Mouse (Mus musculus) neural tube, embryonic 15.5 days (tissue): ENCODE results near the gene Aasdhppt. TPM values are rescaled to one million over a fixed set of nuclear protein-coding genes. Genes with fewer than 3 reads are reported as not detected.

ENCODE experiments used
- ATAC-seq: fragments of 200-750 bp; cut with Nextera tagmentation; 2 replicates; pipeline ENCODE4 v1.8.0; 2017; ENCODE audit warnings: mild to moderate bottlenecking, moderate TSS enrichment, moderate library complexity; ENCODE audit not compliant: low FRiP score
- H3K27ac ChIP-seq: fragments of 300-500 bp; sonication (generic); replicated peaks from 2 replicates; pipeline ENCODE4 v1.5.1; 2015; ENCODE audit warnings: mild to moderate bottlenecking, inconsistent platforms
- H3K27me3 ChIP-seq: fragments of 300-500 bp; sonication (generic); replicated peaks from 2 replicates; pipeline ENCODE4 v1.6.1; 2015; ENCODE audit warnings: inconsistent platforms
- H3K36me3 ChIP-seq: fragments of 300-500 bp; sonication (generic); 2 replicates; pipeline ENCODE4 v1.6.1; 2015; ENCODE audit warnings: inconsistent platforms
- H3K4me1 ChIP-seq: fragments of 300-500 bp; sonication (generic); 2 replicates; pipeline ENCODE4 v1.6.1; 2015; ENCODE audit warnings: inconsistent platforms
- H3K4me2 ChIP-seq: fragments of 300-500 bp; sonication (generic); 2 replicates; pipeline ENCODE4 v1.6.1; 2015; ENCODE audit warnings: inconsistent platforms, mild to moderate bottlenecking, moderate library complexity
- H3K4me3 ChIP-seq: fragments of 300-500 bp; sonication (generic); replicated peaks from 2 replicates; pipeline ENCODE4 v1.5.1; 2015; ENCODE audit warnings: mild to moderate bottlenecking, inconsistent platforms
- H3K9ac ChIP-seq: fragments of 300-500 bp; sonication (generic); replicated peaks from 2 replicates; pipeline ENCODE4 v1.6.1; 2015; ENCODE audit warnings: mild to moderate bottlenecking, inconsistent platforms
- H3K9me3 ChIP-seq: fragments of 300-500 bp; sonication (generic); replicated peaks from 2 replicates; pipeline ENCODE4 v1.6.1; 2016; ENCODE audit warnings: inconsistent platforms
- WGBS: fragments of 180-500 bp; shearing (Covaris S2); methylation state at CpG from one replicate; pipeline ENCODE4 v1.1.7; 2015; ENCODE audit warnings: mixed read lengths; 5-methylcytosine and 5-hydroxymethylcytosine counted together
- polyA plus RNA-seq: library from polyadenylated mRNA; unstranded; fragments of >200 nt; fragmentation: Nextera tagmentation; extraction: Ambion mirVana; gene quantifications from 2 replicates; pipeline ENCODE4 v1.2.1, GENCODE M21; 2015

The Aasdhppt gene
- polyA plus RNA-seq: 33.3 and 33.5 TPM in 2 replicates

DNA sequence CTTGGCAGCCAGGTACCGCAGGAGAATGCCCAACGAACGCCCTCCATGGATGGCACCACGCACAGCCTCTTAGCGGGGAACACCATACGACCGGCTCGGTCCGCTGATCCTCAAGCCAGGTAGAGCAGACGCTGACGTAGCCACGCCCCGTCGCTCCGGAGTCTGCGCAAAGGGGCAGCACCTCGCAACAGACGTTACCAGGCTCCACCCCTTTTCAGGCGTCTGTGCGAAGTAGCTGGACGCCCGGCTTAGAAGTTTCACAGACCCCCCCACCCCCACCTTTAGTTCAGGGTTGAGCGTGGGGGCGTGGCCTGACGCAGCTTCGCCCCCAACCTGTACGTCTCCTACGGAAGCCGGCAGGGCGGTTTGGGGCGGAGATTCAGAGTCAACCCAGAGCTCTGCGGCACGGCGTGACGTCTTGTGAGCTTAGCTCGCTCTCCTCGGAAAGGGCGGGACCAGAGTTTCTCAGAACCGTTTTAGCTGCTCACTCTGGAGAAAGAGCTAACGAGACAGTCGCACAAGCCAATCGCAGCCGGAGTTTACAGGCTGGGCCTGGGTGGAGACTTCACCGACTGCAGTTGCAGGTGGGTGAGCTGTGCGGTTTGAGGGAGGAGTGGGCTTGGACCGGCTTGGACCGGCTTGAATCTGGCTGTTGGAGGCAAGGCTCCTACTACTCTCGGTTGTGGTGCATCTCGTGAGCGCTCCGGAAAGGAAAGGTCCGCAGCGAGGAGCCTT lies at the start of gene Aasdhppt, which contains the start of gene Kbtbd3:
Gene Aasdhppt (minus strand): TSS at position 121 of the 735 bp plus-strand sequence.
Gene Kbtbd3 (plus strand): TSS at position 483 of the 735 bp plus-strand sequence.
- H3K4me3 ChIP-seq: peak within 1 kb of the TSS; percentile 67
- peak within 1 kb of the TSS; percentile 60 for H3K4me2 ChIP-seq
- ATAC-seq: peak; percentile 97
- peaks cover 24% of the 10 kb centered on the region for H3K4me1 ChIP-seq
- under 1% methylated on average over 53 of the region's 53 CpGs for WGBS
- peak within 1 kb of the TSS; percentile 95 for H3K27ac ChIP-seq
- 0 out of 2 replicates have a peak, but pooled peaks cover 3% of the 10 kb centered on the region for H3K36me3 ChIP-seq
- H3K9ac ChIP-seq: peak within 1 kb of the TSS; percentile 79
- no peaks in the 10 kb centered on the region for H3K9me3 ChIP-seq
- H3K27me3 ChIP-seq: no peaks in the 10 kb centered on the region

DNA sequence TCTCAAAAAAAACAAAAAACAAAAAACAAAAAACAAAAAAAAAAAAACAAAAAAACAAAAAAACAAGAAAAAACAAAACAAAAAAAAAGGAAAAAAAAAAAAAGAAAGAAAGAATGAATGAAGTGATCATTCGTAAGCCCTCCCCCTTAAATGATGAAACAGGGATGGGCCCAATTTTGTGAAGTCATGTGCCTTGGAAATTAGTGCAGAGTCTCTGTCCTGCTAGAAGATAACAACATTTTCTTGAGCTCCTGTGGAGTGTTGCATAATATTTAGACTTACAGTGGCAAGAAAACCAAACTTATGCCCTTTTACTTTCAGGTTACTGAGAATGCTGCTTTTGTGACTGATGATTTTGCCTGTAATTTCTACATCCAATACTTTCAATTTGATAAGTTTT lies 43.9 kb upstream of the Aasdhppt start:
- WGBS: 97% methylated on average over 1 of the region's 1 CpGs

DNA sequence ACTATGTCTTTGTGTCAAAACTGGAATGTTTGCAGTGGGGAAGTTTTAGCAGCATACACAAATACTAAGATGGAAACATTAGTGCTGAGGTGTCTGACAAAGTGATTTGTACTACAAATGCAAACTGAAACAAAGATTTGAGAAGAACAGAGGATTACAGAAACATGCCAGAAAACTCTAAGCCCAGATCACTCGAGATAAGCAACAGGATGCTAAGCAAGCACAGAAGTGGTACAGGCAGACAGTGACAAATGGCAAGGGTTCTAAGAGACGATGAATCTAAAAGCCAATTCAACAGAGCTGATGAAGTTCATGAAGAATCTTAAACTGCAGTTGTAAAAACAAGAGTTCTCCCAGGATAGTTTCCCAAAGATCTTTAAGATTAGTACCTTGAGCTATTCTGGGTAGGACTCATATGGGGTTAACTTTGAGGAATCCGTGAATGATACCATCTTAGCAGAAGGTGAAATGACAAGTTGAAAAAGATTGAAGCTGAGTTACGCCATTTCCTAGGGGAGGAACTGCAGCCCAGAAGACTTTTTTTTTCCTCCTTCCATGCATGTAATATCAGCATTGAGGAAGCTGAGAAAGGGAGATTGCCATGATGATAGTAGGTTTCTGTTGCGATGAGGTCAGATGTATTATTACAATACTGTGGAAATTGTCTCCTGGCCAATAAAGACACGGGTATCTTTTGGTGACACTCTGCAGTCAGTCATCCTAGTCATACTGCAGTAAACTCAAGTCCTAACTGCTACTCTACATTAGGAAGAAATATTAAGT lies 9.9 kb upstream of the Aasdhppt start:
- Histone ChIP-seq H3K4me3 (no peak overlapping the region), H3K4me2 (no peak overlapping the region), H3K27ac (no peak overlapping the region), H3K27me3 (no peaks in the 10 kb centered on the region), H3K4me1 (no peaks in the 10 kb centered on the region), H3K36me3 (peaks cover 19% of the 10 kb centered on the region; the same call in 1 of the 2 replicates), H3K9ac (no peak overlapping the region), H3K9me3 (no peaks in the 10 kb centered on the region)
- no peak for ATAC-seq
- 88% methylated on average over 6 of the region's 6 CpGs for WGBS

More for the DNA sequence above, 43.9 kb upstream of the Aasdhppt start:
- no peak overlapping the region for H3K27ac ChIP-seq
- no peaks in the 10 kb centered on the region for H3K9me3 ChIP-seq
- no peaks in the 10 kb centered on the region for H3K36me3 ChIP-seq
- no peak for ATAC-seq
- H3K4me2 ChIP-seq: no peak overlapping the region
- H3K4me1 ChIP-seq: no peaks in the 10 kb centered on the region
- no peak overlapping the region for H3K4me3 ChIP-seq
- no peak overlapping the region for H3K9ac ChIP-seq
- H3K27me3 ChIP-seq: no peaks in the 10 kb centered on the region

DNA sequence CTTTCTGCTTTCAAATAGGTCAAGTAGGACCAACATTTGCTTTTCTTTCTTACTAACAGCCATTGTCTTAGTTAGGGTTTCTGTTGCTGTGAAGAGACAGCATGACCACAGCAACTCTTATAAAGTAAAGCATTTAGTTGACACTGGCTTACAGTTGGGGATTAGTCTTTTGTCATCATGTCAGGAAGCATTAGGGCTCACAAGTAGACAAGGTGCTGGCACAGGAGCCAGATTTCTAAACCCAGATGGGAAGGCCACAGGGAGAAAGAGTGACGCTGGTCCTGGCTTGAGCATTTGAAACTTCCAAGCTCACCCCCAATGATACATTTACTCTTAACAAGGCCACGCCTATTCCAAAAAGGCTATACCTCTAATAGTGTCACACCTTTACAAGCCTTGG lies 6.5 kb upstream of the Aasdhppt start:
- 96% methylated on average over 2 of the region's 2 CpGs for WGBS

DNA sequence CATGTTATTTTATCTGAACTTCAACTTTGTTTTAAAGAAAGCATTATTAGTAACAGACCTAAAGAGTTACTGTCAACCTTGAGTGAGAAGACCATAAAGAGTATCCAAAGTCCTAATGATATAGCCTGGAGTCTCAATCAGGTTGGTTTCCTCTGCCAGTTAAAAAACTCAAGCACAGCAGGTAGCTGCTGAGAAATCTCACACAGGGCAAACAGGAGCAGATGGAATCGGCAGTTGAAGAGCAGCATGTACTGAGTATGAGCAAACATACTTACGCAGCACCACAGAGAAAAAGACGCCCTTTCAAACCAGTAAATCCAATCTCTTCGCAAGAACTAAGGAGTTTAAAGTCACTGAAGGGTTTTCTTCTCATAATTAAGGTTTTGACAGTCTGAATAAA lies 4.7 kb upstream of the Aasdhppt start:
- Histone ChIP-seq H3K9ac (no peak overlapping the region), H3K4me2 (no peak overlapping the region), H3K27ac (no peak overlapping the region), H3K4me3 (no peak overlapping the region), H3K36me3 (peaks cover 9% of the 10 kb centered on the region; the same call in 1 of the 2 replicates), H3K4me1 (peaks cover 10% of the 10 kb centered on the region), H3K9me3 (no peaks in the 10 kb centered on the region), H3K27me3 (no peaks in the 10 kb centered on the region)
- WGBS: 94% methylated on average over 4 of the region's 4 CpGs
- no peak for ATAC-seq

More for the DNA sequence above, 6.5 kb upstream of the Aasdhppt start:
- Histone ChIP-seq H3K9me3 (no peaks in the 10 kb centered on the region), H3K27ac (no peak overlapping the region), H3K4me3 (no peak overlapping the region), H3K36me3 (peaks cover 9% of the 10 kb centered on the region; the same call in 1 of the 2 replicates), H3K4me2 (no peak overlapping the region), H3K9ac (no peak overlapping the region), H3K4me1 (peaks cover 4% of the 10 kb centered on the region), H3K27me3 (no peaks in the 10 kb centered on the region)
- no peak for ATAC-seq

DNA sequence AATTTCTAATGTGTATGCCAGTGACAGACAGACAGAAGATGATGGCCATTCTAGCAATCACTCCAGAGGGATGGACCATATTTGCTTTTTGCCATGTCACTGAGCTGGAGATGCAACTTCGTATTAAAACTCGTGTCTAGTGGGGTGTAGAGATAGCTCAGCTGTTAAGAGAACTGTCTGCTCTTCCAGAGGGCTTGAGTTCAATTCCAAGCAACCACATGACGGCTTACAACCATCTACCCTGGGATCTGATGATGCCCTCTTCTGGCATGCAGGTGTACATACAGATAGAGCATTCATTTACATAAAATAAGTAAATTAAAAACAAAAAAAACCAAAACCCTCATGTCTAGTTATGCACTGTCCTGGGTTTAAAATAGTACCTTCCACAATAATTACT lies 1.9 kb upstream of the Aasdhppt start:
- 87% methylated on average over 3 of the region's 3 CpGs for WGBS

DNA sequence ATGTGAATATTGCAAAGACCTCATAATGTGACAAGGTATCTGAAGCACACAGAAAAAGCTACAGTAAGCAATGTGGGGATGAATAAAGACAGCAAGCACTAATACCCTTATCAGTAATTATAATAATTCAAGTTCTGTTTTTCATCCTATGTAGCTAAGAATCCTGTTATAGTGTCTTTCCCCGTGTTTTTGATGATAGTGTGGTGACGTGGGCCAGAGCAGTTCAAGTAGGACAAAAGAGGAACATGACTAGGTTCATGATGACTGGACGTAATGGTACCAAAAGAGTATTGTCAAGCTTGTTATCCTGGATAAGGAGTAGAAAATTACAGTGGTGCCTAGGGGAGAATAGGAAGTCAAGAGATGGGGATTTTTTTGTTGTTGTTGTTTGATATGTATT lies 1.4 kb upstream of the Aasdhppt start:
- ATAC-seq: no peak
- H3K36me3 ChIP-seq: 0 out of 2 replicates have a peak, but pooled peaks cover 3% of the 10 kb centered on the region
- WGBS: 79% methylated on average over 3 of the region's 3 CpGs
- H3K27me3 ChIP-seq: no peaks in the 10 kb centered on the region
- H3K27ac ChIP-seq: peak overlapping the region; percentile 95
- peak overlapping the region; percentile 67 for H3K4me3 ChIP-seq
- H3K9me3 ChIP-seq: no peaks in the 10 kb centered on the region
- H3K4me1 ChIP-seq: peaks cover 24% of the 10 kb centered on the region
- peak overlapping the region; percentile 79 for H3K9ac ChIP-seq
- peak overlapping the region; percentile 60 for H3K4me2 ChIP-seq

More for the DNA sequence above, 1.9 kb upstream of the Aasdhppt start:
- Histone ChIP-seq H3K9me3 (no peaks in the 10 kb centered on the region), H3K36me3 (0 out of 2 replicates have a peak, but pooled peaks cover 3% of the 10 kb centered on the region), H3K27me3 (no peaks in the 10 kb centered on the region), H3K4me2 (peak overlapping the region; percentile 60), H3K4me1 (peaks cover 24% of the 10 kb centered on the region), H3K4me3 (peak overlapping the region; percentile 67), H3K27ac (no peak overlapping the region), H3K9ac (no peak overlapping the region; the same call in 1 of the 2 replicates)
- no peak for ATAC-seq

DNA sequence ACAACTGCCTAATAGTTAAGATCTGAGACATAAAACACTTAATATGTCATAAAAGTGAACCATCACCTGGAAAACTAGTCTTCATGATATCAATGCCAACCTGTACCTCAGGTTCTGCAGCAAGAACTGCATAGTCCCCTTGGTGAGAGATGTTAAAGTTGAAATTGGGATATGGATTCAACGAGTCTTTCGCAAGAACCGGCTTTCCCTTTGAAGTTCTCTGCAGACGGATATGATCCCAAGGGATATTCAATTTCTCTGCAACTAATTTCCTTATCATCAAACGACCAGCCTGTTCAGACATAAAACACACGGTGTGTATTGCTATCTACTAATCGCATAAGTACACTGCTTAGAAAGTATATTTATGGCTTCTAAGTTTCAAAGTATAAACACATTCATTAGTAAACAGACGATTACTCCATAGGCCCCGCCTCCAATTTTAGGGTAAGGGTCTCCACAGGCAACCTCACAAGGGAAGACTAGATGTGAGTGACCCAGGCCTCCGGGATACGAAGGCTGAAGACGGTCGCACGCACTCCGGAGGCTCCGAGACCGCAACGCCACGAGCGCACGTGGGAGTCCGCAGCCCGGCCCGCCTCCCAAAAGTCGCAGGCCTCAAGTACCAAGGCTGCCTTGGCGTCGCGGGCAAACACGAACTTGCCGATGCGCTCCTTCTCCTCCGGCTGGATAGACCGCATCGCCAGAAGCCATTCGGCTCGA lies 482 bp downstream of the Aasdhppt start:
- Histone ChIP-seq H3K9me3 (no peaks in the 10 kb centered on the region), H3K4me1 (peaks cover 24% of the 10 kb centered on the region), H3K4me3 (peak overlapping the region; percentile 67), H3K9ac (peak overlapping the region; percentile 69), H3K4me2 (peak overlapping the region; percentile 60), H3K36me3 (no peaks in the 10 kb centered on the region), H3K27me3 (no peaks in the 10 kb centered on the region), H3K27ac (peak overlapping the region; percentile 95)
- under 1% methylated on average over 36 of the region's 36 CpGs for WGBS
- ATAC-seq: peak; percentile 51; the same call in 1 of the 2 replicates

DNA sequence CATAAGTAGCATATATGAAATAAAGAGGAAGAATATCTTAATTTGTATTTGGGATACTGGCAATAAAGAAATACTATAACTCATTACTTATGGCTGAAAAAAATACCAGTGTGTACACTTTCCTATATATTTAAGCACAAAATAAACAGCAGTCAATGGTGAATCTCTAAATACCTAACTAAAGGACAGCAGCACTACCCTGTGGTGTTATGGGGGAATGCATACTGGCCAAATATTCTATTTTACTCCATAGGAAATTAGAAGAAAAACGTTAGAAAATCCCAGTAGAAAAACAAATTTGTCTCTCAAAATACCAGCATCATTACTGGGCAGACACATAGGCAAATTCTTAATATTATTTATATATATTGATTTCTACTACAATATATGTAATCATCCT lies 4.4 kb downstream of the Aasdhppt start:
- no peak for ATAC-seq
- H3K4me3 ChIP-seq: no peak overlapping the region
- no peaks in the 10 kb centered on the region for H3K27me3 ChIP-seq
- H3K9ac ChIP-seq: no peak overlapping the region
- no peak overlapping the region for H3K4me2 ChIP-seq
- H3K36me3 ChIP-seq: peaks cover 12% of the 10 kb centered on the region
- 57% methylated on average over 1 of the region's 1 CpGs for WGBS
- H3K27ac ChIP-seq: no peak overlapping the region
- no peaks in the 10 kb centered on the region for H3K9me3 ChIP-seq
- H3K4me1 ChIP-seq: peaks cover 14% of the 10 kb centered on the region

DNA sequence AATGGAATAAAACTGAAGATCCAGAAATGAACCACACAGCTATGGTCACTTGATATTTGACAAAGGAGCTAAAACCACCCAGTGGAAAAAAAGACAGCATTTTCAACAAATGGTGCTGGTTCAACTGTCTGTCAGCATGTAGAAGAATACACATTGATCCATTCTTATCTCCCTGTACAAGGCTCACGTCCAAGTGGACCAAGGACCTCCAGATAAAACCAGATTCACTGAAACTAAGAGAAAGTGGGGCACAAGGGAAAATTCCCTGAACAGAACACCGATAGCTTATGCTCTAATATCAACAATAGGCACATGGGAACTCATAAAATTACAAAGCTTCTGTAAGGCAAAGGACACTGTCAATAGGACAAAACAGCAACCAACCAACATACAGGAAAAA lies 8.8 kb downstream of the Aasdhppt start:
- Histone ChIP-seq H3K9me3 (no peaks in the 10 kb centered on the region), H3K9ac (no peak overlapping the region), H3K27ac (no peak overlapping the region), H3K4me2 (no peak overlapping the region), H3K4me3 (no peak overlapping the region), H3K4me1 (no peaks in the 10 kb centered on the region), H3K27me3 (no peaks in the 10 kb centered on the region), H3K36me3 (peaks cover 24% of the 10 kb centered on the region)
- ATAC-seq: no peak
- WGBS: 96% methylated on average over 2 of the region's 2 CpGs

DNA sequence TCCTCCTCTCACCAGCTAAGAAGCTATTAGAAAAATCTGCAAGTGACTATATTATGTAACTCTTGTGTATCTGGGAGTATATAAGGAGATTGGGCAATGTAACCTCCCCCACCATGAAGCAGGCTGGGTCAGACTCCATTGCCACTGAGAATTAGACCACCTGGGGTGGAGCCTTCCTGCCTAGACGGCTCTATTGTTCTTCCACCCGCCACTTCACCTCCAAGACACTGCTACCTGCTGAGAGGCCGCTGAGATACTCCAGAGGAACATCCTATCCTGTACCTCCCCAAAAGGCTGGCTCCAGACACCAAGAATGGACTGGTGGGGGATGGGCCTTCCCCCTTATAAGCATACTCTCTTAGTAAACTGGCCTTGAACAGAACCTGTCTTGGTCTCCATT lies 25.4 kb downstream of the Aasdhppt start:
- H3K27me3 ChIP-seq: no peaks in the 10 kb centered on the region
- ATAC-seq: no peak
- no peak overlapping the region for H3K27ac ChIP-seq
- H3K4me2 ChIP-seq: no peak overlapping the region
- no peak overlapping the region for H3K4me3 ChIP-seq
- H3K4me1 ChIP-seq: no peaks in the 10 kb centered on the region
- no peak overlapping the region for H3K9ac ChIP-seq
- 10% methylated on average over 3 of the region's 3 CpGs for WGBS
- no peaks in the 10 kb centered on the region for H3K9me3 ChIP-seq
- peaks cover 2% of the 10 kb centered on the region; the same call in 1 of the 2 replicates for H3K36me3 ChIP-seq
